Mouse (Mus musculus) monocyte, adult 5-6 weeks (primary cell): ENCODE results near the gene Ankrd44. TPM values are rescaled to one million over a fixed set of nuclear protein-coding genes. Genes with fewer than 3 reads are reported as not detected.
"Not testable (repeated sequence)": the region's sequence is repeated elsewhere in the genome, so short reads cannot be mapped to it uniquely, and the experiment has no call there.

Experiments used
- ATAC-seq: fragments of 153-309, 156-312 bp; replicated peaks from 2 replicates; pipeline ENCODE4 v1.8.0; 2017; ENCODE audit warnings: mild to moderate bottlenecking; ENCODE audit not compliant: low TSS enrichment, insufficient number of reproducible peaks, severe bottlenecking, poor library complexity, low FRiP score
- total RNA-seq: library from RNA; stranded (forward); fragments of 200-1000, 200-491, 200-594 nt; gene quantifications from 3 replicates; pipeline ENCODE4 v1.2.3, GENCODE M21; 2017

Ankrd44 gene
- 321 to 541 TPM (median 341 TPM) in 3 replicates for total RNA-seq

DNA sequence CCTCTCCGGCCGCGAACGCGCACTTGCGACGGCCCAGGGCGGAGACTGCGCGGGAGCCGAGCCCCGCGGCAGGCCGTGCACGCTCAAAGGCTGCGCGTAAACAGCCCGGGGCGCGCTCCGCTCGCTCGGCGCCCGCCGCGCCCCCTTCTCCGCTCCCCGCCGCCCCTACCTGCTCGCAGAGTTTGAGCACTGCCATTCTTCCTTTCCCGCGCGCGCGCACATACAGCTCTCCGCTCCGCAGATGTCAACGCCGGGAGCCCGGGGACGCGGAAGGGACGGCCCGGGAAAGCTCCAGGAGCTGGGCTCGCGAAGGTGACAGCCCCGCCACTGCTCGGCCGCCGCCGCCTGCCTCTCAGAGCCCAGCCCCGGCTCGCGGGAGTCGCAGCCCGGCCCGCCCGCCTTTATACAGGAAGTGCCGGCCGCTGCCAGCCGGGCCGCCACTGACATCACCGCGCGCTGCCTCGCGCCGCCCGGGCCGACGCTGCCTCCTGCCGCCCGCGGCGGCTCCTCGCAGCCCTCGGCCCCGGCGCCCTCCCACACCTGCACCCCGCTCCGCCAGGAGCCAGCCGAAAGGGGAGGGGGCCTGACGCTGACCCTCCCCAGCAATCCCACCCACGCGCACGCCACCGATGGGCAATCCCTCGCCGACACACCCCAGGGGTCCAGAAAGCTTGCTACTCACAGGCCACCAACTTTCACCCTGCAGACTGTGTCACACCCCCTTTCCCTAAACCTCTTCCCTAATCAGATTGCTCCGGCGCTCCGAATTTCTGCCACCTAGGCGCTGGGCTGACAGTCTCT lies at the start of gene Ankrd44:
Gene Ankrd44 (minus strand): TSS at position 417 of the 801 bp plus-strand sequence.
- no peak; the same call in 1 of the 2 replicates for ATAC-seq

DNA sequence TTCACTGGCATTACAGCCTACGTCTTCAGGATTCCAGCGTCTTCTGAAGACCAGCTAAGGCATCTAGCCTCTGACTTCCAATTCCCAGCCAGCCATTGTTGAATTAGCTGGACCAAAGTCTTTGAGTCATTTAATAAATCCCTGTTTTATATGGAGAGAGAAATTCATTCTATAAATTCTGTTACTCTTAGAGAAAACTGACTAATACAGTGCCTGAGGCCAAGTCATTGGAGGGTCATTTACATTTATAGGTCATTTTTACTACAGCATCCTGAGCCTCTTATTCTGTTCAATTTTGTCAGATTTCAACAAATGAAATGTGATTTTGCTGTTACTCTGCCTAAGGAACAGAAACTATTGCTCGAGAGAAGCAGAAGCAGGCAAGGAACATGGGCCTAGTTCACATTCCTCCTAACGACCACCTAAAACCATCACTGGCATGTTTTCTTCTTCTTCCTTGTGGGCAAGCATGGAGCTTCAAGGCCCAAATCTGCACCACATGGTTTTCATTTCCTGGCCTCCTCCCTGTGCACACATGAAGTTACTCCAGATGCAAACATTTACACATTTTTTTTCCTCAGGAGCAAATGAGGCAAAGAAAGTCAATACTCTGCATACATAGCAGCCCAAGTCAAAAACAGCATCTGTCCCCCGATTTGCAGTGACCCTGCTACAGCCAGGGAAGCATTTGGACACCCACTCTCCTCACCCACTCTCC lies 45.7 kb upstream of the Ankrd44 start:
- ATAC-seq: no peak

DNA sequence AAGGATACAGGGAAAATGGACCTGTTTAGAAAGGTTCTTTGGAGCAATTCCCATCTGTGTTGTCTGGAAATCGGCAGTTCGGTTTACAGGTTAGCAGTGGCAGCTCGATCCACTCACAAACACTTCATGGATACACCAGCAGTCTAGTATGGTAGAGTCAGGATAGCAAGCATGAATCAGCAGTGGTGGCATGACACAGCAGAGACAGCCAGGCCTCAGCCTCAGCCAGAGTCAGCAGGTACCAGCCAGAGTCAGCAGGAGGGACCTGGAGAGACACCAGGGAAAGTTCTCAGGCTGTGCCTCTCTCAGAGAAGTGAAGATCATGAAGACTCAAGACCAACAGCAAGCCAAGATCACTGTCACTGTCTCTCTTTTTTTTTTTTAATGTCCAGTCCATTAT lies 40.7 kb upstream of the Ankrd44 start:
- ATAC-seq: no peak

DNA sequence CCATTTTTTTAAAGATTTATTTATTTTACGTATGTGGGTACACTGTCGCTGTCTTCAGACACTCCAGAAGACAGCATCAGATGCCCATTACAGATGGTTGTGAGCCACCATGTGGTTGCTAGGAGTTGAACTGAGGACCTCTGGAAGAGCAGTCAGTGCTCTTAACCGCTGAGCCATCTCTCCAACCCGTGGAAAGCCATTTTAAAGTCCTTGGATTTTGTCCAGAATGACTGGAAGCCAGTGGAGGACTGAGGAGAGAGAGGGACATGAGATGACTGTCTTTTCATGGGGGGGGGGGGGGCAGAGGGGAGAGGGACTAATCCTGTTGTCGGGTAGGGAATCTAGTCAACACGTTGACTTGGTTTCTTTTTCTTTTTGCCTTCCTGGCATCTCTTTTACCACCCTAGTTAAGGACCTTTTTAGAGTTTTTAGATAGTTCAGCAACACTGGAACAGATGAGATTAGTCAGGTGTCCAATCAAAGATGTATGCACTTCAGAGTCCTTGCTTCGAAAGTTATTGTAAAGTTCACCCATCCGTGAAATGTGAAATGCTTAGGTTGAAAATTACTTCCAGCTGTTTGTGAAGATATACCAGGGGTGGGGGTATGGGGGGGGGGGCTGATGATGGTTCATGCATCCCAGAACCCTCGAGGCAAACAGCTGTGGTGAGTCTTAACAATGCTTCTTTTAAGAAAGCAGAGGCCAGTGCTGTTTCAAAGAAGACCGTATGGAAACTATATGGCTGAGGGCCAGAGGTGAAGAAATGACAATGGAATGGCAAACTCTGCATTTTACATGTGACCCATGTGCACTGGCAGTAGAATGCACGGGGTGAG lies 39.2 kb upstream of the Ankrd44 start:
- ATAC-seq: no peak

DNA sequence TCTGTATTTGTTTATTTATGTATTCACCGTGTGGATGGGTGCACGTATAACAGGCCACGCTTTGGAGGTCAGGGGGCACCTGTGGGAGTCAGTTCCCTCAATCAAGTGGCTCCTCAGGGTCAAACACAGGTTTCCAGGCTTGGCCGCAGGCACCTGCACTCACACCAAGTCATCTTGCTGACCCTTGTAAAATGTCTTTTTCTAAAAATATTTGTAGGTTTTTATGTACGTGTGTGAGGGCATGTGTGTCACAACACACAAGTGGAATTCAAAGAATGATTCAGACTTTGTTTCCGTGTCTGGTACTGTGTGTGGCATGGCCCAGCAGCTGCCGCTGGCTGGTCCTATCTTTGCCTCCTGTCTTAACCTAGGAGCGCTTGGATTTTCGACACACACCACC lies 35.5 kb upstream of the Ankrd44 start:
- ATAC-seq: no peak

DNA sequence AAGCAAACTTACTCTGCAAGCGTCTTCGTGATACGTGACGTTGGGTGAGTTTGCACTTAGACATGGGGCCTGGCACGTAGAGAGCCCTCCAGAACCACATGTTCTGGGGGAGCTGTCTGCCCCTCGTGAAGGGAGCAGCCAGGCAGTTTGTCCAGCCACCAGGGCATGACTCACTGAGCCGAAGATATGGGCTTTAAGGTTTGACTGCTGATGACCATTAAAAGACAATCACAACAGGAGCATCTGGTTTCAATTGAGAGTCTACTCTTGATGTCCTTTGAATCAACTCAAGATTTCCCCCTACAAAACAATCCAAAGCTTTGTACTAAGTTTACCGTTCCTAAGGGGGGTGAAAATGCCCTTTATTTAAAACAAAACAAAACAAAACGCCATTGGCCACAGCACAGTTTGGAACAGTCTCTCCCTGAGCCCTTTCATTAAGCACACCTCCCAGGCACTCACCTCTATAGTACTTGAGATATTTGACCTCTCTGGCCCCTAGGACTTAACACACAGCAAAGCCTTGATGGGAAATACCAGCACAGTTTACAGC lies 34.5 kb upstream of the Ankrd44 start:
- ATAC-seq: no peak

DNA sequence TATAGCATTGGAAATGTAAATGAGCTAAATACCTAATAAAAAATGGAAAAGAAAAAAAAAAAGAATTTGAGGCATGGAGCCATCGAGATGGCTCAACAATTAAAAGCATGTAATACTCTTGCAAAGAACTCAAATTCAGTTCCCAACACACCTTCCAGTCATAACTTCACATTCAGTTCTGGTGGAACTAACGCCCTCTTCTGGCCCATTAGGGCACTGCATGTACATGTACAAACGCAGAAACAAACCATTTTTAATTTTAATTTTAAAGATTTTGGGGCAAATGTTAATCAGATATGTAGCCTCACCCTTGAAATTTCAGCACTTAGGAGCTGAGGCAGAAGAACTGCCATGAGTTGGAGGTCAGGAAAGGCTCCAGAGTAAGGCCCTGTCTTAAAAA lies 32.3 kb upstream of the Ankrd44 start:
- no peak for ATAC-seq

DNA sequence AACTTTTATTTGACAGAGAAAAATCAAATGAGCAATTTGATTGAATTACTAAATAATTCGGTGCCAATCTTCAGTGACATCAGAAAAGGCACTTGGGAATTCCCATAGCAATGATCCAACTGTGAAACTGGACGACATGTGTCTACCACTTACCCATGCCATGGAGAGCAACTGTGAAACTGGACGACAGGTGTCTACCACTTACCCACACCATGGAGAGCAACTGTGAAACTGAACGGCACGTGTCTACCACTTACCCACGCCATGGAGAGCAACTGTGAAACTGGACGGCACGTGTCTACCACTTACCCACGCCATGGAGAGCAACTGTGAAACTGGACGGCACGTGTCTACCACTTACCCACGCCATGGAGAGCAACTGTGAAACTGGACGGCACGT lies 30.8 kb upstream of the Ankrd44 start:
- ATAC-seq: not testable (repeated sequence)

DNA sequence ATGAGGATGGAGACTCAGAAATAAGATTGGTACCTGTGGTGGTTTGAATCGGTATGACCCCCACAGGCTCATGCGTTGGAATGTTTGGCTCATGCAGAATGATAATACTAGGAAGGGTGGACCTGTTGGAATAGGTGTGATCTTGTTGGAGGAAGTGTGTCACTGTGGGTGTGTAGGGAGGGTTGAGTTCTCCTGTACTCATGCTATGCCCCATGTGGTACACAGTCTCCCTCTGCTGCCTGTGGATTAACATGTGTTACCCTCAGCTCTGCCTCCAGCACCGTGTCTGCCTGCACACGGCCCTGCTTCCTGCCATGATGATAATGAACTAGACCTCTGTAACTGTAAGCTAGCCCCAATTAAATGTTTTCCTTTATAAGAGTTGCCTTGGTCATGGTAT lies 28.7 kb upstream of the Ankrd44 start:
- ATAC-seq: no peak

DNA sequence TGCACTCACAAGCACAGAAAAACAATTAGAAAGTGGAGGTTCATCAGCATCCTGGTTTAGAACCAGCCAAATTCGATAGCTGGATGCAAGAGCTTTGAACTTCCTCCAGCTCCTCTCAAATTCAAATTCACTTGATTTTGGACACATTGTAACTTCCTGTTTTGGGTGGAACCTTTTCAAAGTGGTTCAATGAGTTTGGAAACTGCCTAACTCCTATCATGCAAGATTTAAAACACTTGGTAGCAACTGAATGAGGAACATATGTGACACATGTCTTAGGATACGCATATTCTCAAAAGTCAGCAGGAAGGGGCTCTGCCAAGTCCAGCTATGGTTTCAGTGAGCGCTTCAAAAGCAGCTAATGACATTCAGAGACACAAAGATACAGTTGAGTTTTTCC lies 18.5 kb upstream of the Ankrd44 start:
- peak; percentile 78 for ATAC-seq

DNA sequence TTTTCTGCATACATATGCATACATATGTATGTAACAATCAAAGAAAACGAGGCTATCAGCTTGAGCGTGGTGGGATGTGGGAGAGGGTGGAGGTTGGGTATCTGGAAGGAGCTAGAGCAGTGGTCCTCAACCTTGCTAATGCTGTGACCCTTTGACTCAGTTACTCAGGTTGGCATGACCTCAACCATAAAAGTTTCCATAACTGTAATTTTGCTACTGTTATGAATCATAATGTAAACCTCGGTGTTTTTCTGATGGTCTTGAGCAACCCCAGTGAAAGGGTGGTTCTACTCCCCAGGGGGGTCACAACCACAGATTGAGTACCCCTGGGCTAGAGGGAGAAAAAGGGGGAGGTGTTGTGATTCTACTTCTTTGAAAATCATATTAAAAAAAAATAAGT lies 9.3 kb upstream of the Ankrd44 start:
- ATAC-seq: no peak

DNA sequence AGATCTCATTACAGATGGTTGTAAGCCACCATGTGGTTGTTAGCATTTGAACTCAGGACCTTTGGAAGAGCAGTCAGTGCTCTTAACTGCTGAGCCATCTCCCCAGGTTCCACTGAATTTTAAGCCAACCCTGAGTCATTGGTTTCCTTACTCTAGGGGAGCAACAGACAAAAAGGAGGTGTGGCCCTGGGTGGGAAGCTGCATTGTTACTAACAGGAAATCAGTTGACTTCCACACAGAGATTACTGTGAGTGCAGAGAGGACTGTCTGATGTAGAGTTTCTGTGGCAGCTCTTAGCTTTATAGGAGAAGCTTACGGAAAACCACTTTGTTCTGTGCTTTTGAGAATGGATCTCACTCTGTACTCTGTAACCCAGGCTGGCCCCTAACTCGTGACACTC lies 8.7 kb upstream of the Ankrd44 start:
- ATAC-seq: no peak

DNA sequence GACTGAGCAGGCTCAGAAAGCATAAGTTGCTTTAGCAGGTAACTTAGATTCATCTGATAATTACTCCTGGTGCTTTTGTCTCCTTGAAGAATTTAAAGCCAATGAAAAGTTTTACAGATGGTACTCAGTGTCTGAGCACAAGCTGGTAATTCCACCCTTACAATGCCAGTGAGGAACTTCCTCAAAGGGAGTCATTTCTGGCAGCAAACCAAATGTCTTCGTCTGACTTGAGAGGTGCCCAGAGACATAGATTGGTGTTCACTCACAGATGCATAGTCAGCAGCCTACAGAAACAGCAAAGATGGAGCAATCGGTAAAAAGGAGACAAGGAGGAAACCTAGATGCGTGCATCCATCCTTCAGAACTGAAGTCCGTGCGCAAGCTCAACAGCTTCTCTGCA lies 7.5 kb upstream of the Ankrd44 start:
- no peak for ATAC-seq

DNA sequence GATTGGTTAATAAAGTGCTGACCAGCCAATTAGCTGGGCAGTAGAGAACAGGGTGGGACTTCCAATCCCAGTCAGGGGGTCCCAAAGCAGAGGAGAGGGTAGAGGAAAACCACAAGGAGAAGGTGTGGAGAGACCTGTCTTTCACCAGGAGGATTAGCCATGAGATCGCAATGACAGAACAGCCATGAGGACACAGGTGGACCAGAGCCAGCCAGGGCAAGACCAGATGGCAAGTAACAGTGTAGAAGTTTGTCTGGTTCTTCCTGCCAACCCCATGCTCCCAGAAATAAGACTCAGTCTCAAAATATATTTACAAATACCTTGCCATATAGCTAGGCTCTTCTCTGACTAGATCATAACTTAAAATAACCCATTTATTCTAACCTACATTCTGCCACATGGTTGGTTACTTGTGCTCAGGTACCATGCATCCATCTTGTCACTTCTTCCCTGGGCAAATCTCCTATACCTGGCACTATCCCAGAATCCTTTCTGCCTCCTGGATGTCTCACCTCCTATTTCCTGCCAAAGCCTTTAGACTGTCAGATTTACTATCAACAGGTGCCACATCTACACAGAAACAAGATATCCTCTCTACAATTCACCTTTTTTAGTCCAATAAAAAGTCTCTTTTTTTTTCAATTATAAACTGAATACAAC lies 6.4 kb upstream of the Ankrd44 start:
- ATAC-seq: no peak

DNA sequence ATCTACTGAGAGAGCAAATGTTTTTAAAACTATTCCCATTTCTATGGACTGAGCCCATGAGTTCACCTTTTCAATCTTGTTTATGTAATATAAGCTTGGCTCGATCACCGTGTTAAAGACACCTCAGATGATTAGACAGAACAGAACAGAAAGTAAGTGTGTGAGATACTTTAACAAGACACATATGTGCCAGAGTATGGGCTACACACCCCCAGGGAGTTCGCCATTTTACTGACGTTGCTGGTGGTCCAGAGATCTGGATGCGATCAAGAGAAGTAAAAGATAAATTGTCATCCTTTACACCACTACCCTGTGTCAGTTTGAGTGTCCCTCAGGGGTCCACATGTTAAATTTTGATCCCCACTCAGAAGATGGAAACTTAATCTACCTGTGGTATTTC lies 5.0 kb upstream of the Ankrd44 start:
- ATAC-seq: no peak

DNA sequence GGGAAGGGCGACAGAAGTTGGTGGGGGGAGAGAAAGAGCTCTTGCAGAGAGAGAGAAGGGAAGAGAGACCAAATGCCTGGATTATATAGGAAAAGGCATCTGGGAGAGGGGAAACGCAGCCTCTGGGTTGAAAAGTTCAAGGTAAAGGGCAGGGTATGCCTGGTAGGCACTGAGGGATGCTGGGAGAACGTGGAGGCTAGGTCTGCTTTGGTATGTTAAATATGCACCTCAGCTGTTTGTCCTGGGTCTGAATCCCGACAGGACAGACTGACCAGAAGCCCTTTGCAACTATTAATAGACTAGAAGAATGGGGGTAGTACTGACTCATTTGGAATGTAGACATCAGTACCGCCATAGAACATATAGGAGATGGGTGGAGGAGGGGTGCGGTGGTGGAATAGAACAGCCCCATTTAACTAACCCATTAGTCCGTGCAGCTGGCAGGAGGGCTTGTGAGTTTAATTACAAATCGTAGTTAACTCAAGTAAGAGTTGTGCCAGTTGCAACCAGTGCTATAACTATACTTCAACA lies 4.5 kb upstream of the Ankrd44 start:
- ATAC-seq: no peak

DNA sequence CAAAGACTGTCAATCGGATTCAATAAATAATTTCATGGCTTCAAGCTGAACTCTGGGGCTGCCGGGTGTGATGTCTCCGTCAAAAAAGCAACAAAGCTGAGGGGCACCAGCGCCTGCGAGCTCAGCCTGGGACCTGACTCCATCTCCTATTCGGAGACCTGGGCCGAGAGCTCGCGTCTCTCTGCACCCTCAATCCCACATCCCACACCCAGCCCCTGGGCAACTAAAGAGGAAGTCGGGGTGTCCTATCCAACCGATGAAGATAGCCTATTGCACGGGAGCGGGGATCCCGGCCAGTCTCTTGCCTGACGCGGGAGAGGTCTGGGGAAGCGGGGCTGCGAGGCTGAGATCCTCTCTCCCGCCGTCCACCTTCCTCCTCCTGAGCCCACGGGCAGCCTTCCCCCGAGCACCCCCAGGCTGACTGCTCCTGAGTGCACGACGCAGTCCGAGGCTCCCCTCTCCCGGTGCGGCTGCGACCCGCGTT lies 694 bp downstream of the Ankrd44 start:
- peak; percentile 36; the same call in 1 of the 2 replicates for ATAC-seq

DNA sequence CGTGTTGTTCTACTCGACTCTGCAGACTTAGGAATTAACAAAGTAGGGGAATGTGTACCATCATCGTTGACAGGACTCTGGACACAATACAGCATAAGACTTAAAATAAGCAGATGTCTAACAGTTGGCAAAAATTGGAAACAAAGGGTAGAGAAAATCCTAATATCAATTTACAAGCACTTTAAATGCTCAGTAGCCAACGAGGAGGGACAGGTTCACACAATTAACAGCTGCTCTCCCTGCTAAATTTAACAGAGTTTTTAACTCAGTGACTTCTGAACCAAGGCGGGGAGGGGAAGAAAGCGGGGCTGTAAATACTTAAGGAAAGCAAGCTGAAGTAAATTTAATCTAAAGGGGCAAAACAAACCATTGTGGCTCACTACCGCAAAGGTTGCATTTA lies 1.4 kb downstream of the Ankrd44 start:
- ATAC-seq: no peak
